Comparison of ENCODE assay signal across 9 mouse cellular contexts in the genomic region with DNA sequence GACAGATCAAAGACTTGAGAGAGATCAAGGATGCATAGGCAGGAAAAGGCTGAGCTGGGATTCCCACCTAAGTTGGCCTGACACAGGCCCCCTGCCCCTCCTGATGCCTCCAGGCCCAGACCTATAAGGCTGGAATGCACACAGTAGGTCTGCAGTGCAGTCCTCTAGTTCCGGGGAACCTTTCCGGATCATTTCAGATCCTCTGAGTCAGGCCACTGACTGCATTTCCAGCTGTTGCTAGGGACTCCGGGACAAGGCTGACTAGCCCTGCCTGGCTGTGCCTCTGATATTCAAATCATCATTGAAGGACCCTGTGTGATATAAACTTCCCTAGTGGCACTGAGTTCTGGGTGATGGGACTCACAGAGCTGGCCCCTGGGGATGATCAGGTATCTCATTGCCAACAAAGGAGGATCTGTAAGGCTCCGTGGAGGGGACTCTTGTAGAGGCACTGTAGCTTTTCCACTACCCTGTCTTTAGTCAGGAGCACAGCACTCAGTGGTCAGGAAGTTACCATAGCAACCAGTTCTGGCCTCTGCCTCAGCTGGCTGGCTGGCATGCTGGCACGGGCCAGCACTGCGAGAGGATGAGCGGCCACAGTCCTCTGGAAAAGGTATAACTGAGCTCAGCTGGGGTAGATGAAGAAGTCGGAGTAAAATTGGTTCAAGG.
DNase-seq lines count a peak whose midpoint lies in the region; ATAC-seq and TF ChIP-seq lines count a peak whose summit lies in the region.
"Had no signal": no experiment of that assay in that cellular context is flagged by ENCODE, and none has a peak within 500 bp of the region (broad histone marks: within the 10 kb centered on the region; RNA-seq: fewer than 3 reads in every experiment).

No protein-coding gene starts in this region.

- no peak overlapping the region for H3K4me2 ChIP-seq in embryonic facial prominence, embryonic 14.5 days (ENCODE audit: low read depth, low read length)
- H3K4me2 ChIP-seq in limb, embryonic 14.5 days (replicated peaks; ENCODE audit: low read depth, low read length, severe bottlenecking): no peak overlapping the region

- 48% methylated on average over 8 of the region's 8 CpGs for WGBS in heart, adult 2 months
- WGBS in embryonic facial prominence, embryonic 14.5 days: 53% methylated on average over 8 of the region's 8 CpGs
- WGBS in limb, embryonic 14.5 days: 52% methylated on average over 8 of the region's 8 CpGs
- 67% methylated on average over 8 of the region's 8 CpGs for WGBS in heart, embryonic 10.5 days

- no peaks in the 10 kb centered on the region for H3K27me3 ChIP-seq in heart, adult 2 months (ENCODE audit: control insufficient read depth, insufficient read depth, low read length)
- no peaks in the 10 kb centered on the region for H3K27me3 ChIP-seq in embryonic facial prominence, embryonic 14.5 days (replicated peaks; ENCODE audit: control insufficient read depth, insufficient read depth, low read length)
- no peaks in the 10 kb centered on the region for H3K27me3 ChIP-seq in limb, embryonic 14.5 days (ENCODE audit: control insufficient read depth, insufficient read depth, low read length)
- H3K27me3 ChIP-seq in heart, embryonic 10.5 days (ENCODE audit: insufficient read depth, poor library complexity, severe bottlenecking): 0 out of 2 replicates have a peak, but pooled peaks cover 5% of the 10 kb centered on the region
- H3K27me3 ChIP-seq: megakaryocyte, embryonic 14.5 days had no signal

- H3K27ac ChIP-seq in heart, adult 2 months: peak overlapping the region; percentile 85
- no peak overlapping the region for H3K27ac ChIP-seq in embryonic facial prominence, embryonic 14.5 days (replicated peaks; ENCODE audit: low read depth, low read length)
- 0 out of 2 replicates have a peak overlapping the region, but pooled peaks have one; percentile 19 for H3K27ac ChIP-seq in limb, embryonic 14.5 days (replicated peaks; ENCODE audit: low read depth, low read length)
- H3K27ac ChIP-seq in heart, embryonic 10.5 days: no peak overlapping the region

- H3K9ac ChIP-seq in heart, adult 2 months (ENCODE audit: low read depth, low read length): no peak overlapping the region
- no peak overlapping the region for H3K9ac ChIP-seq in embryonic facial prominence, embryonic 14.5 days (ENCODE audit: low read depth, low read length)
- H3K9ac ChIP-seq in limb, embryonic 14.5 days (ENCODE audit: low read depth, low read length, severe bottlenecking): no peak overlapping the region

- TF ChIP-seq POLR2A in heart, adult 2 months (IDR thresholded peaks at IDR 0.05; ENCODE audit: insufficient read depth, low read depth, low read length): no peak
- no peak for TF ChIP-seq POLR2A in limb, embryonic 14.5 days (IDR thresholded peaks at IDR 0.05; ENCODE audit: borderline replicate concordance, extremely low read depth, insufficient read depth, insufficient read length)

- H3K4me1 ChIP-seq in heart, adult 2 months (ENCODE audit: control insufficient read depth, insufficient read depth, low read length): peaks cover 15% of the 10 kb centered on the region
- 0 out of 2 replicates have a peak, but pooled peaks cover 4% of the 10 kb centered on the region for H3K4me1 ChIP-seq in embryonic facial prominence, embryonic 14.5 days (ENCODE audit: control insufficient read depth, insufficient read depth, low read length)
- peaks cover 11% of the 10 kb centered on the region; the same call in 1 of the 2 replicates for H3K4me1 ChIP-seq in limb, embryonic 14.5 days (ENCODE audit: control insufficient read depth, insufficient read depth, low read length)
- H3K4me1 ChIP-seq in heart, embryonic 10.5 days: peaks cover 55% of the 10 kb centered on the region

- H3K79me2 ChIP-seq in heart, adult 2 months (replicated peaks; ENCODE audit: control insufficient read depth, insufficient read depth, low read length): no peaks in the 10 kb centered on the region

- no peak for DNase-seq in heart, adult 2 months
- DNase-seq in heart, postnatal 10 days: no peak
- DNase-seq in Muller cell, postnatal 12 days (ENCODE audit: inconsistent ontology term): peak; percentile 70
- DNase-seq in embryonic facial prominence, embryonic 14.5 days (ENCODE audit: low spot score): peak; percentile 50
- DNase-seq in limb, embryonic 14.5 days (ENCODE audit: low spot score): no peak
- DNase-seq in heart, embryonic 10.5 days (ENCODE audit: low spot score): no peak

- H3K36me3 ChIP-seq in heart, adult 2 months (ENCODE audit: control insufficient read depth, insufficient read depth, low read length): peaks cover 7% of the 10 kb centered on the region
- peaks cover 50% of the 10 kb centered on the region for H3K36me3 ChIP-seq in embryonic facial prominence, embryonic 14.5 days (ENCODE audit: control insufficient read depth, insufficient read depth, low read length)
- H3K36me3 ChIP-seq in limb, embryonic 14.5 days (ENCODE audit: control insufficient read depth, insufficient read depth, low read length): peaks cover 43% of the 10 kb centered on the region
- H3K36me3 ChIP-seq in heart, embryonic 10.5 days: peaks cover 31% of the 10 kb centered on the region

- no peak overlapping the region for H3K4me3 ChIP-seq in heart, adult 2 months
- no peak overlapping the region for H3K4me3 ChIP-seq in embryonic facial prominence, embryonic 14.5 days (ENCODE audit: low read depth, low read length)
- H3K4me3 ChIP-seq in limb, embryonic 14.5 days (replicated peaks; ENCODE audit: low read length): no peak overlapping the region
- H3K4me3 ChIP-seq in heart, embryonic 10.5 days: no peak overlapping the region

- TF ChIP-seq EP300 in heart, adult 2 months (IDR thresholded peaks at IDR 0.05; ENCODE audit: insufficient read depth, low read depth, low read length): no peak

- H3K9me3 ChIP-seq in embryonic facial prominence, embryonic 14.5 days (ENCODE audit: control insufficient read depth, low read length): no peaks in the 10 kb centered on the region
- no peaks in the 10 kb centered on the region for H3K9me3 ChIP-seq in limb, embryonic 14.5 days (ENCODE audit: control insufficient read depth, low read length)
- H3K9me3 ChIP-seq in heart, embryonic 10.5 days: no peaks in the 10 kb centered on the region
- H3K9me3 ChIP-seq: megakaryocyte, embryonic 14.5 days had no signal

- peak; percentile 19; the same call in 1 of the 2 replicates for ATAC-seq in embryonic facial prominence, embryonic 14.5 days (ENCODE audit: low read depth)
- no peak for ATAC-seq in limb, embryonic 14.5 days (ENCODE audit: low FRiP score, low read depth)
- ATAC-seq in inflammation-experienced regulatory T-cells, adult 6 months: no peak
- no peak for ATAC-seq in megakaryocyte-erythroid progenitor cell, adult 5-6 weeks (replicated peaks; ENCODE audit: low FRiP score, low TSS enrichment, poor library complexity, severe bottlenecking)

- intact Hi-C loops in heart, adult 2 months (cut with DNase I): loop anchor here (2.0 to 10.0 kb wide), 3 partner anchors 14 to 566 kb away; partner anchors contain the start of gene Itpkb
- intact Hi-C loops in heart, postnatal 10 days (cut with DNase I): loop anchor here (10.0 kb wide), 1 partner anchor 246 kb away; no protein-coding TSS in a partner anchor

- TF ChIP-seq CTCF in heart, adult 2 months (IDR thresholded peaks at IDR 0.05): no peak

Comparison
In these comparisons a context has a peak if more than half of its experiments do, and no peak if none do; other contexts are left out.
1. H3K27ac ChIP-seq: peak in heart, adult 2 months (single experiment) and limb, embryonic 14.5 days (single experiment); none in embryonic facial prominence, embryonic 14.5 days (single experiment) and heart, embryonic 10.5 days (single experiment).
2. DNase-seq: peak in Muller cell, postnatal 12 days (single experiment) and embryonic facial prominence, embryonic 14.5 days (single experiment); none in heart, adult 2 months (0 of 2), heart, postnatal 10 days (0 of 2), limb, embryonic 14.5 days (single experiment) and heart, embryonic 10.5 days (single experiment).